Mouse (Mus musculus) midbrain, embryonic 16.5 days (tissue): ENCODE measurements at regions not wholly inside any gene's neighbourhood (a gene's known extent, or its start where the extent isn't known, plus 50 kb on each side); places are given as distances from the start of the nearest gene placed in this dataset.
A peak's percentile ranks its signal among the peaks of the same experiment; 100 is the strongest.

Source experiments
- ATAC-seq: fragments of 200-750 bp; cut with Nextera tagmentation; 2 replicates; pipeline ENCODE4 v1.8.0; 2017; ENCODE audit warnings: moderate TSS enrichment
- H3K27ac ChIP-seq: fragments of 300-500 bp; sonication (generic); 2 replicates; pipeline ENCODE4 v1.5.1; 2014; ENCODE audit warnings: mild to moderate bottlenecking, low read length, mixed read lengths
- H3K27me3 ChIP-seq: fragments of 300-500 bp; sonication (generic); 2 replicates; pipeline ENCODE4 v1.6.1; 2014; ENCODE audit warnings: low read depth, low read length, mixed read lengths; ENCODE audit not compliant: control insufficient read depth, insufficient read depth
- H3K36me3 ChIP-seq: fragments of 300-500 bp; sonication (generic); 2 replicates; pipeline ENCODE4 v1.6.1; 2014; ENCODE audit warnings: mild to moderate bottlenecking, low read length, moderate library complexity, mixed read lengths; ENCODE audit not compliant: control insufficient read depth, insufficient read depth
- H3K4me1 ChIP-seq: fragments of 300-500 bp; sonication (generic); 2 replicates; pipeline ENCODE4 v1.6.1; 2014; ENCODE audit warnings: mild to moderate bottlenecking, low read length, mixed read lengths; ENCODE audit not compliant: control insufficient read depth, insufficient read depth
- H3K4me2 ChIP-seq: fragments of 300-500 bp; sonication (generic); 2 replicates; pipeline ENCODE4 v1.6.1; 2014; ENCODE audit warnings: mild to moderate bottlenecking, low read length, mixed read lengths
- H3K4me3 ChIP-seq: fragments of 300-500 bp; sonication (generic); 2 replicates; pipeline ENCODE4 v1.5.1; 2014; ENCODE audit warnings: low read depth, mild to moderate bottlenecking, low read length, moderate library complexity, mixed read lengths
- H3K9ac ChIP-seq: fragments of 300-500 bp; sonication (generic); 2 replicates; pipeline ENCODE4 v1.6.1; 2014; ENCODE audit warnings: low read depth, low read length, mixed read lengths
- H3K9me3 ChIP-seq: fragments of 300-500 bp; sonication (generic); replicated peaks from 2 replicates; pipeline ENCODE4 v1.6.1; 2014; ENCODE audit warnings: mild to moderate bottlenecking, low read length, mixed read lengths; ENCODE audit not compliant: control insufficient read depth, poor library complexity, severe bottlenecking
- WGBS: fragments of 180-500 bp; shearing (Covaris S2); extraction: QIAGEN DNeasy Blood & Tissue Kit; methylation state at CpG from one replicate; pipeline ENCODE4 v1.1.7; 2014; 5-methylcytosine and 5-hydroxymethylcytosine counted together

GRCm38 (mm10) chrX:14592793-14593192 is 381.8 kb downstream of the H2al1n start:
- H3K4me1 ChIP-seq: no peaks in the 10 kb centered on the region
- H3K27ac ChIP-seq: no peak overlapping the region
- WGBS: 42% methylated on average over 1 of the region's 1 CpGs
- no peak overlapping the region for H3K9ac ChIP-seq
- no peaks in the 10 kb centered on the region for H3K27me3 ChIP-seq
- H3K9me3 ChIP-seq: no peaks in the 10 kb centered on the region
- no peak for ATAC-seq
- no peak overlapping the region for H3K4me3 ChIP-seq
- H3K4me2 ChIP-seq: no peak overlapping the region
- H3K36me3 ChIP-seq: no peaks in the 10 kb centered on the region

GRCm38 (mm10) chrX:14596799-14597198 is 385.9 kb downstream of the H2al1n start:
- no peak overlapping the region for H3K4me2 ChIP-seq
- H3K4me3 ChIP-seq: no peak overlapping the region
- H3K27ac ChIP-seq: no peak overlapping the region
- H3K4me1 ChIP-seq: no peaks in the 10 kb centered on the region
- H3K36me3 ChIP-seq: no peaks in the 10 kb centered on the region
- H3K9ac ChIP-seq: no peak overlapping the region
- no peaks in the 10 kb centered on the region for H3K9me3 ChIP-seq
- no peak for ATAC-seq
- no peaks in the 10 kb centered on the region for H3K27me3 ChIP-seq

- ATAC-seq: no peak
- no peaks in the 10 kb centered on the region for H3K9me3 ChIP-seq
- H3K9ac ChIP-seq: no peak overlapping the region
- H3K27ac ChIP-seq: no peak overlapping the region
- H3K4me2 ChIP-seq: no peak overlapping the region
- WGBS: 92% methylated on average over 2 of the region's 2 CpGs
- no peaks in the 10 kb centered on the region for H3K36me3 ChIP-seq
- H3K27me3 ChIP-seq: no peaks in the 10 kb centered on the region
- no peak overlapping the region for H3K4me3 ChIP-seq
- H3K4me1 ChIP-seq: no peaks in the 10 kb centered on the region
These were observed 391.0 kb downstream of the H2al1n start for GRCm38 (mm10) chrX:14601916-14602315.

GRCm38 (mm10) chrX:14609196-14609595 is 398.2 kb downstream of the H2al1n start:
- ATAC-seq: no peak
- no peaks in the 10 kb centered on the region for H3K4me1 ChIP-seq

GRCm38 (mm10) chrX:14628267-14628901 is 417.4 kb downstream of the H2al1n start:
- no peak overlapping the region for H3K4me2 ChIP-seq
- no peak overlapping the region for H3K27ac ChIP-seq
- no peaks in the 10 kb centered on the region for H3K9me3 ChIP-seq
- no peak overlapping the region for H3K4me3 ChIP-seq
- no peaks in the 10 kb centered on the region for H3K27me3 ChIP-seq
- no peaks in the 10 kb centered on the region for H3K36me3 ChIP-seq
- no peak overlapping the region for H3K9ac ChIP-seq
- WGBS: 27% methylated on average over 10 of the region's 10 CpGs
- peak; percentile 73 for ATAC-seq
- H3K4me1 ChIP-seq: no peaks in the 10 kb centered on the region

More at GRCm38 (mm10) chrX:14609196-14609595, 398.2 kb downstream of the H2al1n start:
- H3K9ac ChIP-seq: no peak overlapping the region
- no peak overlapping the region for H3K4me2 ChIP-seq
- 79% methylated on average over 1 of the region's 1 CpGs for WGBS
- no peaks in the 10 kb centered on the region for H3K27me3 ChIP-seq
- H3K27ac ChIP-seq: no peak overlapping the region
- no peaks in the 10 kb centered on the region for H3K36me3 ChIP-seq
- H3K9me3 ChIP-seq: no peaks in the 10 kb centered on the region
- H3K4me3 ChIP-seq: no peak overlapping the region

- H3K36me3 ChIP-seq: no peaks in the 10 kb centered on the region
- H3K9ac ChIP-seq: no peak overlapping the region
- H3K4me1 ChIP-seq: no peaks in the 10 kb centered on the region
- ATAC-seq: no peak
- H3K27ac ChIP-seq: no peak overlapping the region
- H3K4me3 ChIP-seq: no peak overlapping the region
- H3K27me3 ChIP-seq: no peaks in the 10 kb centered on the region
- no peak overlapping the region for H3K4me2 ChIP-seq
- H3K9me3 ChIP-seq: no peaks in the 10 kb centered on the region
- WGBS: 91% methylated on average over 3 of the region's 3 CpGs
These were observed 428.4 kb downstream of the H2al1n start for GRCm38 (mm10) chrX:14639378-14639777.

DNA sequence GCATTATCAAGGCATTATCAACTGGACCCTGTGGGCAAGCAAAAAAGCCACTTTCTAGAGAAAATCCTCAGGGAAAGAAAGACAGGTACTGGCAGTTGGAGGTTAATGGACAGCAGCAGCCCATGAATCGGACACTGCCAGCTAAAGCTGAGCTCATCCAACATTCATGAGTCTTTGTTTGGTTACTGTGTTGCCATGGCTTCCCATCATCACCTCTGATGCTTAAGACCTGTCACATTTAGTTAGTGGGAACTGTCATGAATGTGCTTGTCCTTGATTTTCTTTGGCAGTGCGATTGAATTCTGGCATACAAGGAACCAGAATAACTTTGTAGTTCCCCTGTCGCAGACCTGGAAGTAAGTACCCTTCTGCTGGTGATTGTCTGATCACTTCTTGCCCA is 453.9 kb downstream of the H2al1n start:
- no peaks in the 10 kb centered on the region for H3K36me3 ChIP-seq
- no peak overlapping the region for H3K27ac ChIP-seq
- H3K4me3 ChIP-seq: no peak overlapping the region
- no peaks in the 10 kb centered on the region for H3K4me1 ChIP-seq
- WGBS: 23% methylated on average over 3 of the region's 3 CpGs
- H3K27me3 ChIP-seq: no peaks in the 10 kb centered on the region
- no peak overlapping the region for H3K4me2 ChIP-seq
- ATAC-seq: peak; percentile 64; the same call in 1 of the 2 replicates
- H3K9ac ChIP-seq: no peak overlapping the region
- no peaks in the 10 kb centered on the region for H3K9me3 ChIP-seq

- ATAC-seq: no peak
- Histone ChIP-seq H3K27me3 (no peaks in the 10 kb centered on the region), H3K27ac (no peak overlapping the region), H3K4me2 (no peak overlapping the region), H3K9me3 (no peaks in the 10 kb centered on the region), H3K4me1 (no peaks in the 10 kb centered on the region), H3K9ac (no peak overlapping the region), H3K36me3 (no peaks in the 10 kb centered on the region), H3K4me3 (no peak overlapping the region)
- 90% methylated on average over 2 of the region's 2 CpGs for WGBS
These were observed 485.4 kb downstream of the H2al1n start for GRCm38 (mm10) chrX:14696375-14696774.

DNA sequence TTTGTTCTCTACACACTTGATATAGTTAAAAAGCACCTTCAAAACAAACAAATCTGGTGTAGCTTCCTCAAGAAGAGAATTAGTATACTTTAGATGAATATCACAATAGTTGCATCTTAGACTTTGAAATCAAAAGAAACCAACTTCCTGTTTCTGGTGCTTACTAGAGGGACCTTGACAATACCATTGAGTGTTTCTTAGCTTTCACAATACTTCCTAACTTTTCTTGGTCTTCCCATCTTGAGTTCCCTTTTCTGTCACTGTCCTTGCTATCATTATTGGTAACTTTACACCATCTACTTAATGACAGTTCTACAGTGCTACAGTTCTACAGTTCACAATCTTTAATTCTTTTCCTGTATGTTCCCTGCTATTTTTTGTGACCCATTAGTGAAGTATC is 528.1 kb downstream of the H2al1n start:
- no peak overlapping the region for H3K4me3 ChIP-seq
- no peak overlapping the region for H3K4me2 ChIP-seq
- no peak overlapping the region for H3K27ac ChIP-seq
- H3K9me3 ChIP-seq: no peaks in the 10 kb centered on the region
- no peaks in the 10 kb centered on the region for H3K4me1 ChIP-seq
- ATAC-seq: no peak
- no peaks in the 10 kb centered on the region for H3K36me3 ChIP-seq
- no peak overlapping the region for H3K9ac ChIP-seq
- no peaks in the 10 kb centered on the region for H3K27me3 ChIP-seq
